ENCODE assay signal across 8 mouse cellular contexts in genomic region chr13:13775778-13776494, GRCm38 (mm10). TPM values are rescaled to one million over a fixed set of nuclear protein-coding genes. Genes with fewer than 3 reads are reported as not detected.
DNase-seq lines count a peak whose midpoint lies in the region.

No protein-coding gene starts in this region.

- peak; percentile 59 to 63 for DNase-seq in right cerebral cortex, postnatal 10 days (ENCODE audit: low spot score in 2 of 2)
- DNase-seq in right cerebral cortex, postnatal 36 days (ENCODE audit: low spot score in 2 of 2): no peak
- peak; percentile 37 for DNase-seq in embryo, embryonic 11 days
- DNase-seq in heart, postnatal 14 days: peak; percentile 27 to 41
- peak; percentile 56 for DNase-seq in lung, postnatal 36 days
- peak; percentile 36 to 76 for DNase-seq in spleen, postnatal 4 days (ENCODE audit: low spot score in 2 of 2)
- no peak for DNase-seq in left cerebral cortex, adult 9 months (ENCODE audit: low spot score in 2 of 2)
- no peak for DNase-seq in cerebellum, adult 11 months

- intact Hi-C loops in heart, postnatal 14 days (cut with DNase I): no loop called here

RNA-seq across cellular contexts. Expression of gene Gng4, which starts 7.9 kb away (rescaled TPM):
- total RNA-seq in heart, postnatal 14 days (2021): under 1 TPM; 0.19 to 0.27 TPM

Comparison
In these comparisons a context has a peak if more than half of its experiments do, and no peak if none do; other contexts are left out.
1. DNase-seq: peak in right cerebral cortex, postnatal 10 days (2 of 2), embryo, embryonic 11 days (single experiment), heart, postnatal 14 days (2 of 2), lung, postnatal 36 days (single experiment) and spleen, postnatal 4 days (2 of 2); none in right cerebral cortex, postnatal 36 days (0 of 2), left cerebral cortex, adult 9 months (0 of 2) and cerebellum, adult 11 months (single experiment).